Mouse (Mus musculus): ENCODE measurements around the gene D430042O09Rik. TPM values are rescaled to one million over a fixed set of nuclear protein-coding genes. Genes with fewer than 3 reads are reported as not detected.

The D430042O09Rik gene
- polyA plus RNA-seq, 1 experiment, result 17.5 TPM

- H3K36me3 ChIP-seq (ENCODE audit: control insufficient read depth, insufficient read depth, low read length), result no peaks in the 10 kb centered on the region
- TF ChIP-seq POLR2A (IDR thresholded peaks at IDR 0.05; ENCODE audit: low read depth, low read length), result no peak
- TF ChIP-seq CTCF (IDR thresholded peaks at IDR 0.05; ENCODE audit: extremely low read depth, insufficient read length, insufficient replicate concordance, low read depth, low read length), result no peak
- no peaks in the 10 kb centered on the region for H3K4me1 ChIP-seq (ENCODE audit: control insufficient read depth, insufficient read depth, insufficient read length, low read length)
- H3K27me3 ChIP-seq (ENCODE audit: control insufficient read depth, insufficient read depth, low read length), result no peaks in the 10 kb centered on the region
- H3K4me3 ChIP-seq (ENCODE audit: low read depth, low read length), result no peak overlapping the region
- H3K27ac ChIP-seq (ENCODE audit: insufficient read depth, low read depth, low read length), result no peak overlapping the region
- WGBS, result 35% methylated on average over 4 of the region's 4 CpGs
Measured at GRCm38 (mm10) chr7:125878040-125878439, 170.4 kb downstream of the D430042O09Rik start.

- no peaks in the 10 kb centered on the region for H3K4me1 ChIP-seq (ENCODE audit: control insufficient read depth, insufficient read depth, insufficient read length, low read length)
- H3K27ac ChIP-seq (ENCODE audit: insufficient read depth, low read depth, low read length), result no peak overlapping the region
- no peaks in the 10 kb centered on the region for H3K36me3 ChIP-seq (ENCODE audit: control insufficient read depth, insufficient read depth, low read length)
- TF ChIP-seq POLR2A (IDR thresholded peaks at IDR 0.05; ENCODE audit: low read depth, low read length), result no peak
- no peak for TF ChIP-seq CTCF (IDR thresholded peaks at IDR 0.05; ENCODE audit: extremely low read depth, insufficient read length, insufficient replicate concordance, low read depth, low read length)
- no peak overlapping the region for H3K4me3 ChIP-seq (ENCODE audit: low read depth, low read length)
- H3K27me3 ChIP-seq (ENCODE audit: control insufficient read depth, insufficient read depth, low read length), result no peaks in the 10 kb centered on the region
- WGBS, result 66% methylated on average over 2 of the region's 2 CpGs
Measured at GRCm38 (mm10) chr7:125883232-125883631, 175.5 kb downstream of the D430042O09Rik start.

DNA sequence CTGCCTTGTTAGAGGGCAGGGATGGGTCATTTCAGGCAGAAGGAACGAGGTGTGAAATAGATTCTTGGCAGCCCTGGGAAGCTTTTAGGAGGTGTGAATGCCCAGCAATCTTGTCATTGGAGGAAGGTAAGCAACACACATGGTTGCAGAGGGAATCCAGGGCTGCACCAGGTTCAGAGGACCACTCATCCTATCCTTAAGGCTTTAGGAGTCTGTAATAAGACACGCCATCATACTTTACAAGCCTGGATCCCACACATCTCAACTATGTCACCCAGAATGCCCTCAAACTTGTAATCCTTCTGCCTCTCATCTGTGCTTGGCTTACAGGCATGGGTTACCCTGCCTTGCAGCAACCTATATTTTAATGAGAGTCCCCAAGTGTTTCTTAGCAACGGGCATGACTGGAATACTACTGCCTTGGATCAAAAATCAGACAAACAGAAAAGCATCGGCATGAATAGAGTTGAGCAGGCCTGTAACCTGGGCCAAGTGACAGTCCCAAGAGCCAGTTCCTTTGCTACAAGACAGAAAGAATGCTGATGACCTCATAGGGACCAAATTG is 178.5 kb downstream of the D430042O09Rik start:
- no peak for TF ChIP-seq POLR2A (IDR thresholded peaks at IDR 0.05; ENCODE audit: low read depth, low read length)
- no peak for TF ChIP-seq CTCF (IDR thresholded peaks at IDR 0.05; ENCODE audit: extremely low read depth, insufficient read length, insufficient replicate concordance, low read depth, low read length)
- H3K4me1 ChIP-seq (ENCODE audit: control insufficient read depth, insufficient read depth, insufficient read length, low read length), result no peaks in the 10 kb centered on the region
- no peaks in the 10 kb centered on the region for H3K27me3 ChIP-seq (ENCODE audit: control insufficient read depth, insufficient read depth, low read length)
- WGBS, result 69% methylated on average over 4 of the region's 4 CpGs
- no peak overlapping the region for H3K27ac ChIP-seq (ENCODE audit: insufficient read depth, low read depth, low read length)
- no peaks in the 10 kb centered on the region for H3K36me3 ChIP-seq (ENCODE audit: control insufficient read depth, insufficient read depth, low read length)
- no peak overlapping the region for H3K4me3 ChIP-seq (ENCODE audit: low read depth, low read length)

- WGBS, result 70% methylated on average over 4 of the region's 4 CpGs
- Histone ChIP-seq H3K36me3 (ENCODE audit: control insufficient read depth, insufficient read depth, low read length) (no peaks in the 10 kb centered on the region), H3K4me1 (ENCODE audit: control insufficient read depth, insufficient read depth, insufficient read length, low read length) (no peaks in the 10 kb centered on the region), H3K27me3 (ENCODE audit: control insufficient read depth, insufficient read depth, low read length) (no peaks in the 10 kb centered on the region), H3K27ac (ENCODE audit: insufficient read depth, low read depth, low read length) (no peak overlapping the region), H3K4me3 (ENCODE audit: low read depth, low read length) (no peak overlapping the region)
- TF ChIP-seq CTCF (IDR thresholded peaks at IDR 0.05; ENCODE audit: extremely low read depth, insufficient read length, insufficient replicate concordance, low read depth, low read length) (no peak), POLR2A (IDR thresholded peaks at IDR 0.05; ENCODE audit: low read depth, low read length) (no peak)
Measured at GRCm38 (mm10) chr7:125887124-125887523, 179.4 kb downstream of the D430042O09Rik start.

DNA sequence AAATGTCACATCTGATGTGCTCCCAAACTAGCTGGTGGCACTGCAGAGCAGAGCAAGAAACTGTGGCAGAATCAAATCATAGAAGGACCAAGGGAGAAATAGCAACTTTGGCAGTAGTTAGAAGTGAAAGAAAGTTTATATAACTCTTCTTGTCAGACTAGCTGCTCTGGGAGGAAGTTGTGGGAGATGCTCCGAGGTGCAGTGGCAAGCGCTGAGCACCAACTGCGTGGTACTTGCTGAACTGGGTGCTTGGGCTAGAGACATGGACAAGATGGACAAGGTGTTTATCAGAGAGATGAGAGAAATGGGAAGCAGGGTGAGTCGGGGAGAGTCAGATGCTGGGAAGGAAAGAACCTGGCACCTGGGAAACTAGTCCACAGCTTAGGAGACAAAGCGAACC is 180.1 kb downstream of the D430042O09Rik start:
- Histone ChIP-seq H3K36me3 (ENCODE audit: control insufficient read depth, insufficient read depth, low read length) (no peaks in the 10 kb centered on the region), H3K27me3 (ENCODE audit: control insufficient read depth, insufficient read depth, low read length) (no peaks in the 10 kb centered on the region), H3K27ac (ENCODE audit: insufficient read depth, low read depth, low read length) (no peak overlapping the region), H3K4me3 (ENCODE audit: low read depth, low read length) (no peak overlapping the region), H3K4me1 (ENCODE audit: control insufficient read depth, insufficient read depth, insufficient read length, low read length) (no peaks in the 10 kb centered on the region)
- TF ChIP-seq POLR2A (IDR thresholded peaks at IDR 0.05; ENCODE audit: low read depth, low read length) (no peak), CTCF (IDR thresholded peaks at IDR 0.05; ENCODE audit: extremely low read depth, insufficient read length, insufficient replicate concordance, low read depth, low read length) (no peak)
- 77% methylated on average over 5 of the region's 5 CpGs for WGBS

GRCm38 (mm10) chr7:125888373-125888772 is 180.7 kb downstream of the D430042O09Rik start:
- Histone ChIP-seq H3K36me3 (ENCODE audit: control insufficient read depth, insufficient read depth, low read length) (no peaks in the 10 kb centered on the region), H3K27me3 (ENCODE audit: control insufficient read depth, insufficient read depth, low read length) (no peaks in the 10 kb centered on the region), H3K4me1 (ENCODE audit: control insufficient read depth, insufficient read depth, insufficient read length, low read length) (no peaks in the 10 kb centered on the region), H3K27ac (ENCODE audit: insufficient read depth, low read depth, low read length) (no peak overlapping the region), H3K4me3 (ENCODE audit: low read depth, low read length) (no peak overlapping the region)
- TF ChIP-seq POLR2A (IDR thresholded peaks at IDR 0.05; ENCODE audit: low read depth, low read length) (no peak), CTCF (IDR thresholded peaks at IDR 0.05; ENCODE audit: extremely low read depth, insufficient read length, insufficient replicate concordance, low read depth, low read length) (no peak)
- 56% methylated on average over 12 of the region's 12 CpGs for WGBS

DNA sequence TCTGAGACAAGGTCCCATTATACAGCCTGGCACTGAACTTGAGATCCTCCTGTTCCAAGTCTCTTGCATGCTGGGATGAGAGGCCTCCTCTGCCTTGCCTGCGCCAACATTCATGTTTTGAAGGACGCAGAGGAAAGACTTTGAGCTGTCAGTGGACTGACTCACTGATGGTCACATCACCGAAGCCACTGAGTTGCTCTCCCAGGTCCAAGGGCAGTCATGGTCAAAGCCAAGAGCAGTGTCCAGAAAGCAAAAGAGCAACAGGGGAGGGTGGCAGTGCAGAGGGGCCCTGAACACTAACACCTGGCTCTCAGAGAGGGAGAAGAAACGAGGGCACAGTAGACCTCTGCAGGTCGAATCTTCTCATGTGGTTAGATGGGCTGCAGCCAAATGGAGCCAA is 185.9 kb downstream of the D430042O09Rik start:
- Histone ChIP-seq H3K27me3 (ENCODE audit: control insufficient read depth, insufficient read depth, low read length) (no peaks in the 10 kb centered on the region), H3K27ac (ENCODE audit: insufficient read depth, low read depth, low read length) (no peak overlapping the region), H3K4me1 (ENCODE audit: control insufficient read depth, insufficient read depth, insufficient read length, low read length) (no peaks in the 10 kb centered on the region), H3K4me3 (ENCODE audit: low read depth, low read length) (no peak overlapping the region), H3K36me3 (ENCODE audit: control insufficient read depth, insufficient read depth, low read length) (no peaks in the 10 kb centered on the region)
- 86% methylated on average over 5 of the region's 5 CpGs for WGBS
- TF ChIP-seq CTCF (IDR thresholded peaks at IDR 0.05; ENCODE audit: extremely low read depth, insufficient read length, insufficient replicate concordance, low read depth, low read length) (no peak), POLR2A (IDR thresholded peaks at IDR 0.05; ENCODE audit: low read depth, low read length) (no peak)
